Mouse (Mus musculus): ENCODE data around the gene Ces1g.
A peak's percentile ranks its signal among the peaks of the same experiment; 100 is the strongest.

The Ces1g gene

GRCm38 (mm10) chr8:93337207-93337606, at the start of gene Ces1g:
Gene Ces1g (minus strand): TSS chr8:93337308.
- DNase-seq (ENCODE audit: inconsistent age in 2 of 2, low spot score in 1 of 2), result no peak

GRCm38 (mm10) chr8:93379625-93380024, 42.5 kb upstream of the Ces1g start, which contains the start of gene Ces1h:
Gene Ces1h (minus strand): TSS chr8:93379725.
- DNase-seq (ENCODE audit: inconsistent age in 2 of 2, low spot score in 1 of 2), result no peak

GRCm38 (mm10) chr8:93369481-93369880, 32.4 kb upstream of the Ces1g start:
- DNase-seq (ENCODE audit: inconsistent age in 2 of 2, low spot score in 1 of 2), result no peak

- DNase-seq (ENCODE audit: inconsistent age in 2 of 2, low spot score in 1 of 2), result no peak
Measured at GRCm38 (mm10) chr8:93360113-93360512, 23.0 kb upstream of the Ces1g start.

- no peak for DNase-seq (ENCODE audit: inconsistent age in 2 of 2, low spot score in 1 of 2)
Measured at GRCm38 (mm10) chr8:93339531-93339930, 2.4 kb upstream of the Ces1g start.

GRCm38 (mm10) chr8:93332703-93333102, 4.4 kb downstream of the Ces1g start:
- peak in 1 of 2 experiments; percentile 69 for DNase-seq (ENCODE audit: inconsistent age in 2 of 2, low spot score in 1 of 2)

- DNase-seq (ENCODE audit: inconsistent age in 2 of 2, low spot score in 1 of 2), result no peak
Measured at GRCm38 (mm10) chr8:93331151-93331550, 6.0 kb downstream of the Ces1g start.

- no peak for DNase-seq (ENCODE audit: inconsistent age in 2 of 2, low spot score in 1 of 2)
Measured at GRCm38 (mm10) chr8:93325123-93325522, 12.0 kb downstream of the Ces1g start.

GRCm38 (mm10) chr8:93317031-93317430, 20.1 kb downstream of the Ces1g start:
- no peak for DNase-seq (ENCODE audit: inconsistent age in 2 of 2, low spot score in 1 of 2)

GRCm38 (mm10) chr8:93315557-93315956, 21.6 kb downstream of the Ces1g start:
- no peak for DNase-seq (ENCODE audit: inconsistent age in 2 of 2, low spot score in 1 of 2)

- DNase-seq (ENCODE audit: inconsistent age in 2 of 2, low spot score in 1 of 2), result peak in 1 of 2 experiments; percentile 52
Measured at GRCm38 (mm10) chr8:93283896-93284295, 53.2 kb downstream of the Ces1g start.

- peak in 1 of 2 experiments; percentile 43 for DNase-seq (ENCODE audit: inconsistent age in 2 of 2, low spot score in 1 of 2)
Measured at GRCm38 (mm10) chr8:93282349-93282748, 54.8 kb downstream of the Ces1g start.

- DNase-seq (ENCODE audit: inconsistent age in 2 of 2, low spot score in 1 of 2), result no peak
Measured at GRCm38 (mm10) chr8:93279556-93279955, 57.6 kb downstream of the Ces1g start, which contains the start of gene Ces1f. Gene Ces1f (minus strand): TSS chr8:93279747.

- no peak for DNase-seq (ENCODE audit: inconsistent age in 2 of 2, low spot score in 1 of 2)
Measured at GRCm38 (mm10) chr8:93278176-93278805, 58.8 kb downstream of the Ces1g start.

GRCm38 (mm10) chr8:93274609-93275008, 62.5 kb downstream of the Ces1g start:
- DNase-seq (ENCODE audit: inconsistent age in 2 of 2, low spot score in 1 of 2), result peak in 1 of 2 experiments; percentile 72

- DNase-seq (ENCODE audit: inconsistent age in 2 of 2, low spot score in 1 of 2), result peak; percentile 22 to 88
Measured at GRCm38 (mm10) chr8:93273321-93273720, 63.8 kb downstream of the Ces1g start.

GRCm38 (mm10) chr8:93272686-93273085, 64.4 kb downstream of the Ces1g start:
- peak; percentile 61 to 91 for DNase-seq (ENCODE audit: inconsistent age in 2 of 2, low spot score in 1 of 2)

- peak in 1 of 2 experiments; percentile 69 for DNase-seq (ENCODE audit: inconsistent age in 2 of 2, low spot score in 1 of 2)
Measured at GRCm38 (mm10) chr8:93261436-93261835, 75.7 kb downstream of the Ces1g start.

GRCm38 (mm10) chr8:93252400-93252925, 84.6 kb downstream of the Ces1g start:
- no peak for DNase-seq (ENCODE audit: inconsistent age in 2 of 2, low spot score in 1 of 2)
